Mouse (Mus musculus) forebrain, embryonic 11.5 days (tissue): ENCODE data around the gene Tbce. TPM values are rescaled to one million over a fixed set of nuclear protein-coding genes. Genes with fewer than 3 reads are reported as not detected.
A peak's percentile ranks its signal among the peaks of the same experiment; 100 is the strongest.

ENCODE experiments used
- ATAC-seq: fragments of 200-750 bp; cut with Nextera tagmentation; replicated peaks from 2 replicates; pipeline ENCODE4 v1.8.0; 2017; ENCODE audit warnings: moderate TSS enrichment; ENCODE audit not compliant: low FRiP score
- DNase-seq: peaks from one replicate; pipeline ENCODE4 v3.0.0-alpha.2; 2017; ENCODE audit warnings: low spot score
- H3K27ac ChIP-seq: fragments of 300-500 bp; sonication (generic); 2 replicates; pipeline ENCODE4 v1.5.1; 2014; ENCODE audit warnings: low read depth, low read length
- H3K27me3 ChIP-seq: fragments of 300-500 bp; sonication (generic); 2 replicates; pipeline ENCODE4 v1.6.1; 2014; ENCODE audit warnings: mild to moderate bottlenecking, low read length, mixed read lengths; ENCODE audit not compliant: control insufficient read depth, insufficient read depth
- H3K36me3 ChIP-seq: fragments of 300-500 bp; sonication (generic); 2 replicates; pipeline ENCODE4 v1.6.1; 2014; ENCODE audit warnings: mild to moderate bottlenecking, low read length, moderate library complexity, mixed read lengths; ENCODE audit not compliant: control insufficient read depth, insufficient read depth
- H3K4me1 ChIP-seq: fragments of 300-500 bp; sonication (generic); replicated peaks from 2 replicates; pipeline ENCODE4 v1.6.1; 2014; ENCODE audit warnings: low read length, mixed read lengths; ENCODE audit not compliant: control insufficient read depth, insufficient read depth
- H3K4me2 ChIP-seq: fragments of 300-500 bp; sonication (generic); 2 replicates; pipeline ENCODE4 v1.6.1; 2014; ENCODE audit warnings: low read depth, mild to moderate bottlenecking, low read length, moderate library complexity, mixed read lengths; ENCODE audit not compliant: severe bottlenecking
- H3K4me3 ChIP-seq: fragments of 300-500 bp; sonication (generic); 2 replicates; pipeline ENCODE4 v1.5.1; 2014; ENCODE audit warnings: low read depth, low read length
- H3K9ac ChIP-seq: fragments of 300-500 bp; sonication (generic); 2 replicates; pipeline ENCODE4 v1.6.1; 2014; ENCODE audit warnings: low read length
- H3K9me3 ChIP-seq: fragments of 300-500 bp; sonication (generic); 2 replicates; pipeline ENCODE4 v1.6.1; 2016; ENCODE audit warnings: low read length, mixed read lengths; ENCODE audit not compliant: control insufficient read depth
- WGBS: fragments of 180-500 bp; shearing (Covaris S2); extraction: QIAGEN DNeasy Blood & Tissue Kit; methylation state at CpG from one replicate; pipeline ENCODE4 v1.1.7; 2014; 5-methylcytosine and 5-hydroxymethylcytosine counted together
- polyA plus RNA-seq: library from polyadenylated mRNA; unstranded; fragments of >200 nt; fragmentation: Nextera tagmentation; extraction: Ambion mirVana; gene quantifications from 2 replicates; pipeline ENCODE4 v1.2.1, GENCODE M21; 2014

Tbce gene
- polyA plus RNA-seq, 1 experiment from 2014 or later, result 63.8 TPM

- peak; percentile 96 for DNase-seq
- Histone ChIP-seq H3K9ac (peak within 1 kb of the TSS; percentile 79), H3K27ac (peak within 1 kb of the TSS; percentile 60; the same call in 1 of the 2 replicates), H3K4me3 (peak within 1 kb of the TSS; percentile 74), H3K9me3 (no peaks in the 10 kb centered on the region), H3K36me3 (no peaks in the 10 kb centered on the region), H3K4me2 (peak within 1 kb of the TSS; percentile 67), H3K4me1 (no peaks in the 10 kb centered on the region), H3K27me3 (no peaks in the 10 kb centered on the region)
- ATAC-seq, result peak; percentile 99
- WGBS, result under 1% methylated on average over 78 of the region's 78 CpGs
Measured at GRCm38 (mm10) chr13:13953874-13954832, 85.3 kb downstream of the Tbce start, which contains the start of gene B3galnt2. B3galnt2 (plus strand) TSS chr13:13954469.

Other genes starting within 250 kb of the Tbce start
- gene B3galnt2, start 85.2 kb downstream of the Tbce start, polyA plus RNA-seq, result 44.1 and 47.7 TPM in 2 replicates
- gene Arid4b, start 23.6 kb upstream of the Tbce start, polyA plus RNA-seq, result 84.1 and 97.3 TPM in 2 replicates
- gene Ggps1, start 23.9 kb upstream of the Tbce start, polyA plus RNA-seq, result 64.9 and 71.9 TPM in 2 replicates